Mouse (Mus musculus) cortical plate, adult 2 months (tissue): ENCODE measurements around the gene Lrrc74b.

Source experiments
- CTCF ChIP-seq: fragments of 200-500 bp; IDR thresholded peaks from 2 replicates; pipeline ENCODE4 v1.5.1; 2011; ENCODE audit warnings: mild to moderate bottlenecking, control low read depth, low read length; ENCODE audit not compliant: insufficient read depth; ENCODE audit errors: extremely low read depth
- POLR2A ChIP-seq: fragments of 200-500 bp; IDR thresholded peaks from 2 replicates; pipeline ENCODE4 v1.6.1; 2011; ENCODE audit warnings: mild to moderate bottlenecking, low read length, control low read depth; ENCODE audit not compliant: insufficient read depth; ENCODE audit errors: extremely low read depth

- TF ChIP-seq POLR2A (no peak), CTCF (no peak)
These were observed 50.4 kb downstream of the Lrrc74b start for GRCm38 (mm10) chr16:17510686-17511085.
